Mouse (Mus musculus) adrenal gland (tissue): ENCODE measurements around the gene Mss51.

ENCODE experiments used
- intact Hi-C: fragments of 180-260 bp; cut with DNase I; formaldehyde crosslinking; loops from one replicate; pipeline ENCODE4 v1.15.1; 2025
- long read RNA-seq, 2 experiments: library from polyadenylated mRNA; unstranded; transcript quantifications; one replicate each; pipeline ENCODE4 v2.0.0; 2020; ENCODE audit warnings: borderline replicate concordance in 1 of 2; ENCODE audit not compliant: insufficient replicate concordance in 1 of 2

The Mss51 gene
- long read RNA-seq, experiment 1, result 0 reads
- long read RNA-seq, experiment 2, result 0 reads

GRCm38 (mm10) chr14:20496603-20497002 lies at the start of gene Mss51:
Gene Mss51, minus strand, starts transcription at chr14:20496901.
- intact Hi-C loops, result no loop called here

DNA sequence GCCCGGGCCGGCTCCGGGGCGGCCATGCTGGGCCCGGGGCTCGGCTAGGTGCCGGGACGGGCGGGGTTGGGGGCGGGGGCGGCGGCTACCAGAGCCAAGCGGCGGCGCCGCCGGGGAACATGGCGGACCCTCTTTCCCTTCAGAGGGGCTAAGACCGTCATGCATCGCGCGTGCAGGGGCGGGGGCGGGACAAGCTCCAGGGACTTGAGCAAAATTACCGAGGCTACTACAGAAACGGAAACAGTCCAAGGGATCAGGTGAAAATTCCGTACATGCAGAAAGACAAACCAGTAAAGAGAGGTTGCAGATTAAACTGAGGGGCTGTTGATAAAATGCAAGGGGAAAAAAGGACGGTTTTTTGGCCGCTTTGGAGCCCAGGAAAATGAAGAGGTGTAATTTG lies 49.7 kb upstream of the Mss51 start, which contains the start of gene Ppp3cb:
Gene Ppp3cb (minus strand): TSS at position 159 of the 400 bp plus-strand sequence.
- intact Hi-C loops, result no loop called here

GRCm38 (mm10) chr14:20545529-20546331 lies 49.0 kb upstream of the Mss51 start:
- intact Hi-C loops, result no loop called here

DNA sequence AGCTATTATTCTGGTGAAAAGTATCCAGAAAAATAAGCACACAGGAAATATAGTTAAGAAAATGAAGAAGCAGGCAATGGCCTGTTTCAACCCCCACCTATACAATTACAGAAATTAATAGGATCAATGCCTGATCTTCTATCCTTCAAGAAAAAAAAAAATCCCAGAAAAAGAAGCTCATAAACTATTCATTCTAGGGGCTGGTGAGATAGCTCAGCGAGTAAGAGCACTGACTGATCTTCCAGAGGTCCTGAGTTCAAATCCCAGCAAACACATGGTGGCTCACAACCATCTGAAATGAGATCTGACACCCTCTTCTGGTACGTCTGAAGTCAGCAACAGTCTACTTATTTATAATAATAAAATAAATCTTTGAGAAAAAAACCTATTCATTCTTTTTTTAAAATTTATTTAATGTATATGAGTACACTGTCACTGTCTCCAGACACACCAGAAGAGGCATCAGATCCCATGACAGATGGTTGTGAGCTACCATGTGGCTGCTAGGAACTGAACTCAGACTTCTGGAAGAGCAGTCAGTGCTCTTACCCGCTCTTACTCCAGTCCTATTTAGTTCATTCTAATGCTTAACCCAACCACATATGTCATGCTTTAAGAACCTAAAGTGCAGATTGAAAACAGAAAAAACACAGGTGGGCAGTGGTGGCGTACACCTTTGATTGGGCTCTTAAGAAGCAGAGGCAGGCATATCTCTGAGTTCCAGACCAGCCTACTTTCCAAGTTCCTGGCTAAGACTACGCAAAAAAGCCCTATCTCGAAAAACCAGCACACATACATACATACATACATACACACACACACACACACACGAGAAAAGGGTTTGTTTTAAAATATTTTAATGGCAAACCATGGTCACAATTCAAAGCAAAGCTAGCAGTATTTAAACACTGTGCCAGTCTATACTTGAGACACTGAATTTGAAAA lies 48.0 kb upstream of the Mss51 start:
- intact Hi-C loops, result no loop called here

- intact Hi-C loops, result no loop called here
Measured at GRCm38 (mm10) chr14:20529643-20530042, 32.9 kb upstream of the Mss51 start.

- intact Hi-C loops, result no loop called here
Measured at GRCm38 (mm10) chr14:20520179-20520578, 23.5 kb upstream of the Mss51 start.

- intact Hi-C loops, result no loop called here
Measured at GRCm38 (mm10) chr14:20508424-20508823, 11.7 kb upstream of the Mss51 start.

DNA sequence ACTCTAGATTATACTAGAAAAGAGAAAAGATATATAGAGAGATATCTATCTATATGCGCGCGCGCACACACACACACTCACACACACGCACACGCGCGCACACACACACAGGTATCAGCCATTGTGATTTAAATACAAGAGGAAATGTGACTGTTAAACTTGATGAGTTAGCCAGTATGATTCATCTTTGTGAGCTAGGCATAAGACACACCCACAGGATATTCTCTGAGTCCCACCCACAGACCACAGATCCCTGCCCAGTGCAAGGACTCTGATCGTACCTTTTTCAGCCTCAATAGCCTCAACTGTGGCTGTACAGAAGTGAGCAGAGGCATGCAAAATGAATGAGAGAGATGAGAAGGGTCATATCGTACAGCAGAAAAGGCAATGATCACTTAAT lies 6.3 kb upstream of the Mss51 start:
- intact Hi-C loops, result loop anchor here (5.0 kb wide), 1 partner anchor 36 kb away; no protein-coding TSS in a partner anchor

DNA sequence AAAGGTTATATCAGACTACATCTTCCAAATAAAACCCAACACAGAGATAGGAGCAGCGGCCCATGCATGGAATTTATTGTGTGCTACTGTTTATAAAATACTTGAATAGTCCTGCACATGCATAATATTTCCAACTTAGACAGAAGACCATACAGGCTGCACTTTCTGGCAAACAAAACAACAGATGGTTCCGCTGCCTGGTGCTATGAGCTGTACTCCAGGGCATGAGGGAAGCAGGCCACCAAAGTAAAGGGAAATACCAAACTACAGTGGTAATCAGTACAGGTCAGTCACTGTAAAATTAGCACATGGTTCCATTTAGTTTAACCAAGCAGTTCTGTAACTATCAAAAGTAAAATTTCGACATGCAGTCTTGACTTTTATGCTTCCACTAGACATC lies 3.3 kb upstream of the Mss51 start:
- intact Hi-C loops, result loop anchor here (5.0 kb wide), 1 partner anchor 33 kb away; no protein-coding TSS in a partner anchor

- intact Hi-C loops, result no loop called here
Measured at GRCm38 (mm10) chr14:20486031-20486430, 10.7 kb downstream of the Mss51 start.

GRCm38 (mm10) chr14:20482051-20482751 lies 14.5 kb downstream of the Mss51 start:
- intact Hi-C loops, result no loop called here

GRCm38 (mm10) chr14:20481211-20481610 lies 15.5 kb downstream of the Mss51 start:
- intact Hi-C loops, result no loop called here

- intact Hi-C loops, result no loop called here
Measured at GRCm38 (mm10) chr14:20480195-20480579, 16.5 kb downstream of the Mss51 start.

DNA sequence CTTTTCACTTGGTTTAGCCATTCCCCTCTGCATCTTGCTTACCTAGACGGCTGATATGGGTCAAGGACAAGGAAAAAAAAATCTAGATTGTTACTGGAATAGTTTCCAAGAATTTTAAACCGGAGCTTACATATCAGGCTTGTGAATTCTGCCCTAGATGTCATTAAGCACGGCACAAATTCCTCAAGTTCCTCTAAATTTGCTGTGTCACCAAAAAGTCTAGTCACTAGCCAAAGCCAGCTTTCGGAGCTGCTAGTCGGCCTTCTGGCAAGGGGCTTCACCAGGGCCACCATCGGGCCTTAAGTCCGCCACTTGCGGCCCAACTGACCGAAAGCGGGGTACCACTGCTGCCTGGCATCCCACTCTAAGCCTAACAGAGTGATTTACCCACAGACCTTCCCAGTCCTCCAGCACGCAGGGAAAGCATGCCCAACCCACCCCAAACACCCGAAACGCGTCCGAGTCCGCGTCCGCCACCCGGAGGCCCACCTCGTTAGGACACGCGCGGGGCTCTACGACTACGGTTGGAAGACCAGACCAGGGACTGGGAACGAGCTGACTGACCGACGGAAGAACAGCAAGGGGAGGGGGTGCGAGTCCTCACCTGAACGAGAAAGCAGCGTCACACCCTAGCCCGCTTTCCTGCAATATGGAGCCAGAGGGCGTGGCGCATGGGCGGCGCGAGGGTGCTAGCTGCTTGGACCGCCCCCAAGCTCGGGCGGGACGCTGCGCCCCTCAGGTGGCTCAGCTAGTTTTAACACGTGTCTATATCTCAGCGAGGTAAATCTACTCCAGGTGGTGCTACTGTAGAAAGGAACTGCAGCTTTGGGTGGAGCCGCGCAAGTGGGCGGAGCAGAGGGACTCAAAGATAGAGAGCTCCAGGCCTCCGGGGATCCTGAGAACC lies 17.2 kb downstream of the Mss51 start, which contains the start of gene Anxa7:
Gene Anxa7 (minus strand): TSS at position 843 of the 904 bp plus-strand sequence.
- intact Hi-C loops, result no loop called here

- intact Hi-C loops, result no loop called here
Measured at GRCm38 (mm10) chr14:20478801-20479200, 17.9 kb downstream of the Mss51 start.

DNA sequence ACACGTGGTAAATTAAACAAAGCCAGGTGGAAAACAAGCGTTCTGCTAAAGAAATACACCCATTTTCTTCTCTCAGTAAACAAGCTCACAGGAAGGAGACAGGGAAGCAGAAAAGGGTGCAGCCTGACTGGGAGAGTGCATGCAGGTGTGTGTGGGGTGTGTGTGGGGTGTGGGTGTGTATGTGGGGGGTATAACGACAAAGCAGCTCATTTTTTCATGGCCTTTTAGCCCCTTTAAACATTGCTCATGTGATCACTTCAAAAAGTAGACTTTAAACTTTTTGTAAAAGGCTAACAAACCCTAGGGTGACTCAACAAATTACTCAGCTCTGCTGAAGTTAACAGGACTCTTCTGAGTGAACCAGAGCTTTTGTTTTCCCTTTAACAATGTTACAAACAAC lies 18.3 kb downstream of the Mss51 start:
- intact Hi-C loops, result no loop called here

- intact Hi-C loops, result no loop called here
Measured at GRCm38 (mm10) chr14:20477261-20478025, 19.3 kb downstream of the Mss51 start.

- intact Hi-C loops, result no loop called here
Measured at GRCm38 (mm10) chr14:20460216-20460615, 36.5 kb downstream of the Mss51 start.

GRCm38 (mm10) chr14:20458378-20458777 lies 38.3 kb downstream of the Mss51 start:
- intact Hi-C loops, result no loop called here
